Mouse (Mus musculus): ENCODE results near the gene Cdcp1.

DNA sequence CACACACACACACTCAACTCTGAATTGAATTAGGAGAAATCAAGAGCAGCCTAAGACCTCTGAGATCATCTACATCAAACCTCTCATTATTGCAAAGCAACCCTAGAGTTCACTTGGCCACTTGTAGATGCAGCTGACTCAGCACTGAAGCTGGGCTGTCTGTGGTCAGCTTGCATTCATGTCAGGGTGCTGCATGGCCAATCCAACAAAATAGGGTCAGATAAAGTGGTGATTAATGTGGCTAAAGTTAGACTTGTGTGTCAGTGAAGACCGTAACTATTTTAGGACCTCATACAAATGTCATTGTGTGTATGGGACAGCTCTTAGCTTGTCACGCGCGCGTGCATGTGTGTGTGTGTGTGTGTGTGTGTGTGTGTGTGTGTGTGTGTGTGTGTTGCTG is 28.2 kb downstream of the Cdcp1 start:
- TF ChIP-seq POLR2AphosphoS5 (IDR thresholded peaks at IDR 0.05; ENCODE audit: insufficient replicate concordance, low read depth, low read length) (no peak), CTCF (IDR thresholded peaks at IDR 0.05; ENCODE audit: low read depth, low read length) (no peak), TAL1 (conservative IDR thresholded peaks at IDR 0.05; ENCODE audit: low read depth, low read length) (no peak), GATA1 (IDR thresholded peaks at IDR 0.05; ENCODE audit: borderline replicate concordance, low read length) (no peak), GATA2 (IDR thresholded peaks at IDR 0.05; ENCODE audit: borderline replicate concordance, low read depth, low read length) (no peak)

Measured in G1E (cell line).